Mouse (Mus musculus): ENCODE results near the gene Cdpf1.

Gene Cdpf1

GRCm38 (mm10) chr15:85811535-85812277 is at the start of gene Cdpf1:
Cdpf1 (minus strand) TSS chr15:85811697.
- DNase-seq, result peak; percentile 98

- peak; percentile 95 for DNase-seq
These were observed 48.1 kb upstream of the Cdpf1 start, which contains the start of gene Gtse1 for GRCm38 (mm10) chr15:85859490-85860031. Gtse1 (plus strand) TSS chr15:85859745.

- no peak for DNase-seq
These were observed 47.5 kb upstream of the Cdpf1 start for GRCm38 (mm10) chr15:85858980-85859489.

GRCm38 (mm10) chr15:85851656-85852392 is 40.3 kb upstream of the Cdpf1 start:
- no peak for DNase-seq

GRCm38 (mm10) chr15:85845071-85845470 is 33.6 kb upstream of the Cdpf1 start:
- DNase-seq, result peak; percentile 64

GRCm38 (mm10) chr15:85841796-85842360 is 30.4 kb upstream of the Cdpf1 start:
- no peak for DNase-seq

GRCm38 (mm10) chr15:85840983-85841382 is 29.5 kb upstream of the Cdpf1 start:
- no peak for DNase-seq

- DNase-seq, result no peak
These were observed 25.4 kb upstream of the Cdpf1 start for GRCm38 (mm10) chr15:85836887-85837286.

GRCm38 (mm10) chr15:85835335-85835734 is 23.8 kb upstream of the Cdpf1 start:
- DNase-seq, result no peak

GRCm38 (mm10) chr15:85832599-85832998 is 21.1 kb upstream of the Cdpf1 start:
- DNase-seq, result no peak

- DNase-seq, result peak; percentile 91
These were observed 20.6 kb upstream of the Cdpf1 start, which contains the start of gene Ttc38 for GRCm38 (mm10) chr15:85831954-85832590. Ttc38 (plus strand) TSS chr15:85832306.

- no peak for DNase-seq
These were observed 18.0 kb upstream of the Cdpf1 start for GRCm38 (mm10) chr15:85829470-85829869.

- DNase-seq, result no peak
These were observed 16.6 kb upstream of the Cdpf1 start for GRCm38 (mm10) chr15:85828071-85828470.

- DNase-seq, result no peak
These were observed 15.2 kb upstream of the Cdpf1 start for GRCm38 (mm10) chr15:85826676-85827075.

- DNase-seq, result no peak
These were observed 10.5 kb upstream of the Cdpf1 start for GRCm38 (mm10) chr15:85822011-85822359.

- DNase-seq, result peak; percentile 62
These were observed 9.9 kb upstream of the Cdpf1 start, which contains the start of gene Pkdrej for GRCm38 (mm10) chr15:85821203-85822010. Pkdrej (minus strand) TSS chr15:85821734.

GRCm38 (mm10) chr15:85813428-85813827 is 1.9 kb upstream of the Cdpf1 start:
- no peak for DNase-seq

- DNase-seq, result peak; percentile 93
These were observed 533 bp downstream of the Cdpf1 start for GRCm38 (mm10) chr15:85810806-85811521.

GRCm38 (mm10) chr15:85810462-85810805 is 1.1 kb downstream of the Cdpf1 start:
- DNase-seq, result no peak

GRCm38 (mm10) chr15:85809091-85809490 is 2.4 kb downstream of the Cdpf1 start:
- DNase-seq, result peak; percentile 39

- DNase-seq, result no peak
These were observed 3.1 kb downstream of the Cdpf1 start for GRCm38 (mm10) chr15:85808434-85808833.
